Mouse (Mus musculus) midbrain, embryonic 16.5 days (tissue): ENCODE results near the gene Dact3. TPM values are rescaled to one million over a fixed set of nuclear protein-coding genes. Genes with fewer than 3 reads are reported as not detected.

ENCODE experiments used
- ATAC-seq: fragments of 200-750 bp; cut with Nextera tagmentation; 2 replicates; pipeline ENCODE4 v1.8.0; 2017; ENCODE audit warnings: moderate TSS enrichment
- H3K27ac ChIP-seq: fragments of 300-500 bp; sonication (generic); 2 replicates; pipeline ENCODE4 v1.5.1; 2014; ENCODE audit warnings: mild to moderate bottlenecking, low read length, mixed read lengths
- H3K27me3 ChIP-seq: fragments of 300-500 bp; sonication (generic); 2 replicates; pipeline ENCODE4 v1.6.1; 2014; ENCODE audit warnings: low read depth, low read length, mixed read lengths; ENCODE audit not compliant: control insufficient read depth, insufficient read depth
- H3K36me3 ChIP-seq: fragments of 300-500 bp; sonication (generic); 2 replicates; pipeline ENCODE4 v1.6.1; 2014; ENCODE audit warnings: mild to moderate bottlenecking, low read length, moderate library complexity, mixed read lengths; ENCODE audit not compliant: control insufficient read depth, insufficient read depth
- H3K4me1 ChIP-seq: fragments of 300-500 bp; sonication (generic); 2 replicates; pipeline ENCODE4 v1.6.1; 2014; ENCODE audit warnings: mild to moderate bottlenecking, low read length, mixed read lengths; ENCODE audit not compliant: control insufficient read depth, insufficient read depth
- H3K4me2 ChIP-seq: fragments of 300-500 bp; sonication (generic); 2 replicates; pipeline ENCODE4 v1.6.1; 2014; ENCODE audit warnings: mild to moderate bottlenecking, low read length, mixed read lengths
- H3K4me3 ChIP-seq: fragments of 300-500 bp; sonication (generic); 2 replicates; pipeline ENCODE4 v1.5.1; 2014; ENCODE audit warnings: low read depth, mild to moderate bottlenecking, low read length, moderate library complexity, mixed read lengths
- H3K9ac ChIP-seq: fragments of 300-500 bp; sonication (generic); 2 replicates; pipeline ENCODE4 v1.6.1; 2014; ENCODE audit warnings: low read depth, low read length, mixed read lengths
- H3K9me3 ChIP-seq: fragments of 300-500 bp; sonication (generic); replicated peaks from 2 replicates; pipeline ENCODE4 v1.6.1; 2014; ENCODE audit warnings: mild to moderate bottlenecking, low read length, mixed read lengths; ENCODE audit not compliant: control insufficient read depth, poor library complexity, severe bottlenecking
- WGBS: fragments of 180-500 bp; shearing (Covaris S2); extraction: QIAGEN DNeasy Blood & Tissue Kit; methylation state at CpG from one replicate; pipeline ENCODE4 v1.1.7; 2014; 5-methylcytosine and 5-hydroxymethylcytosine counted together
- polyA plus RNA-seq: library from polyadenylated mRNA; unstranded; fragments of >200 nt; fragmentation: Nextera tagmentation; extraction: Ambion mirVana; gene quantifications from 2 replicates; pipeline ENCODE4 v1.2.1, GENCODE M21; 2015

Dact3 gene
- polyA plus RNA-seq, 1 experiment from 2014 or later, result 3.0 TPM

DNA sequence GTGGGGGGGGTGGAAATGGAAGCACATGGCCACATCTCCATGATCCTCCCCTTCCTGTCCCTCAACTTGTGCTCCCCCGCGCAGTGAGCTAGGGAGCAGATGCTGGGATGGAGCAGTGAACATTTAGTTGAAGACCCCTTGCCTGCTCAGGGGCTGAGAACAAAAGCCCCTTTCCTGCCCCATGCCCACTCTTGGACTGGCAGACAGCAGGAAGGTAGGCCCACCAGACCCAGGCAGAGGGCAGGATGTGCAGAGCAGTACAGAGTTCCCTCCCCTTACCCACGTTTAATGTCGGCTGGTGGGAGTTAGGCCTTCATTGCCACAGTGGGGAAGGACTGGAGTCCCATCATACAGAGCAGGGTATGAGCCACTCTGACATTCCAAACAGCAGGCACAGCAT is 34.0 kb upstream of the Dact3 start:
- peaks cover 22% of the 10 kb centered on the region for H3K4me1 ChIP-seq
- no peak overlapping the region for H3K4me2 ChIP-seq
- H3K27me3 ChIP-seq, result no peaks in the 10 kb centered on the region
- no peaks in the 10 kb centered on the region for H3K9me3 ChIP-seq
- H3K9ac ChIP-seq, result no peak overlapping the region
- peaks cover 36% of the 10 kb centered on the region for H3K36me3 ChIP-seq
- ATAC-seq, result 0 out of 2 replicates have a peak, but pooled peaks have one; percentile 0
- 86% methylated on average over 4 of the region's 4 CpGs for WGBS
- H3K4me3 ChIP-seq, result no peak overlapping the region
- no peak overlapping the region for H3K27ac ChIP-seq

DNA sequence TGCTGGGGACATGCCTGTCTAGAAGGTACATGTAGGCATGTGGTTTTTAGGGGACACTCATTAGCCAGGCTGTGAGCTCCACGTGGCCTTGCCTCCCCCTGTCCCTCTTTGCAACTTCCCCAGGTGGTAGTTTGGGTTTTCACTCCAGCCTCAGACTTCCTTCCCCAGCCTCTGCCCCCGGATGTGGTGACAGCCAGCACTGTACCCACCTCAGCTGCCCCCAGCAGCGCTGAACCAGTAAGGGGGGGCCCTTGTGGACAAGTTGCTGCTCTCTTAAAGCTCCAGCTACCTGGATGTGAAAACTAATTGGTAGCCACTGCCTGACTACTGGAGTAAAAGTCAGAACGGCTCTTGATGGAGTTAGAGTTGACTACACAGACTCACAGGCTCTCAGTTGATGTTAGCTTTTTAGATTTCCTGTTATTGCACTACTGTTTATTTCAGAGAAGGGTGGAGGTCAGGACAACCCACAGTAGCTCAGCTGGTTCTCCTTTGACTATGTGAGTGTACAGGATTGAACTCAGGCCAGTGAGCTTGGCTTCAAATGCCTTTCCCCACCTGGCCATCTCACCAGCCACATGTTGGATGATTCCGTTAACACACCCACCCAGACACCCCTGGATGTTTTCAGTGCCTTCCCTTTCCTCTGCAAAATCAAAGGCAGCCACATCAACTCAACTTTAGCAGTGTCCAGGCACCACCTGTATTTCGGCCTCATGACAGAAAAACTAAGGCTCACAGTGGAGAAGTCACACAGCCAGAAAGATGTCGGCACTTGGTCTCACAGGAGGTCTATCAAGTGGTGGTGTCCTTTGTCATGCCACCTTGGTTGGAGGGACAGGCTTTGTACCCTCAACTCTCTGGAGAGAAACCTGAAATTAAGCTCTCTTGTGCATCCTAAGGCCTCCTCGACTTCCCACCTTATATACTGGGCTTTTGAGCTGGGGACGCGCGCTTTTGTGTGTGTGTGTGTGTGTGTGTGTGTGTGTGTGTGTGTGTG is 33.3 kb upstream of the Dact3 start:
- Histone ChIP-seq H3K9me3 (no peaks in the 10 kb centered on the region), H3K36me3 (peaks cover 35% of the 10 kb centered on the region), H3K27ac (peak overlapping the region; percentile 29; the same call in 1 of the 2 replicates), H3K4me3 (peak overlapping the region; percentile 67; the same call in 1 of the 2 replicates), H3K27me3 (no peaks in the 10 kb centered on the region), H3K4me1 (peaks cover 22% of the 10 kb centered on the region), H3K4me2 (peak overlapping the region; percentile 98), H3K9ac (peak overlapping the region; percentile 67)
- peak; percentile 9; the same call in 1 of the 2 replicates for ATAC-seq
- 48% methylated on average over 11 of the region's 11 CpGs for WGBS

DNA sequence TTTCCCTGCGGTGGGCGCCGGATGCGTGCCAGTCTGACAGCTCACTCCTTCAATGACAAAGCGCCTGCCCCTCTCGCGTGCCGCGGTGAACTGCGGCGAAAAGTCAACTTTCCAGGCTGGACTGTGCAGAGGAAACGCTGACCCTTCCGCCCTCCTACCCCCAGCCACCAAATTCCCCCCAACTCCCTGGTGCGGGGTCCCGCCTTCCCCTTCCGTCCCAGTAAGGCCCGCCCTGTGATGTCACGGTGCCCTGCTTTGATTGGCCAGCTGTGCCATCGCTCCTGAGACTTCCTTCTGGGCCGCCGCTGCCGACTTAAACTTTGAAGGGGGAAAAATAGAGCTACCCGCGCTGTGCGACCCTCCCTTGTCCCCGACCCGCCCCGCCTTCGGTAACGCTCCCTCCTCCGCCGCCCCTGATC is 32.5 kb upstream of the Dact3 start, which contains the start of gene Prkd2:
TSS of gene Prkd2 (plus strand) at position 258 of the 419 bp plus-strand sequence.
- peak; percentile 88 for ATAC-seq
- peak within 1 kb of the TSS; percentile 29 for H3K27ac ChIP-seq
- H3K9me3 ChIP-seq, result no peaks in the 10 kb centered on the region
- peaks cover 22% of the 10 kb centered on the region for H3K4me1 ChIP-seq
- peaks cover 28% of the 10 kb centered on the region for H3K36me3 ChIP-seq
- H3K9ac ChIP-seq, result peak within 1 kb of the TSS; percentile 67
- H3K4me2 ChIP-seq, result peak within 1 kb of the TSS; percentile 98
- under 1% methylated on average over 32 of the region's 32 CpGs for WGBS
- H3K27me3 ChIP-seq, result no peaks in the 10 kb centered on the region
- H3K4me3 ChIP-seq, result peak within 1 kb of the TSS; percentile 67

DNA sequence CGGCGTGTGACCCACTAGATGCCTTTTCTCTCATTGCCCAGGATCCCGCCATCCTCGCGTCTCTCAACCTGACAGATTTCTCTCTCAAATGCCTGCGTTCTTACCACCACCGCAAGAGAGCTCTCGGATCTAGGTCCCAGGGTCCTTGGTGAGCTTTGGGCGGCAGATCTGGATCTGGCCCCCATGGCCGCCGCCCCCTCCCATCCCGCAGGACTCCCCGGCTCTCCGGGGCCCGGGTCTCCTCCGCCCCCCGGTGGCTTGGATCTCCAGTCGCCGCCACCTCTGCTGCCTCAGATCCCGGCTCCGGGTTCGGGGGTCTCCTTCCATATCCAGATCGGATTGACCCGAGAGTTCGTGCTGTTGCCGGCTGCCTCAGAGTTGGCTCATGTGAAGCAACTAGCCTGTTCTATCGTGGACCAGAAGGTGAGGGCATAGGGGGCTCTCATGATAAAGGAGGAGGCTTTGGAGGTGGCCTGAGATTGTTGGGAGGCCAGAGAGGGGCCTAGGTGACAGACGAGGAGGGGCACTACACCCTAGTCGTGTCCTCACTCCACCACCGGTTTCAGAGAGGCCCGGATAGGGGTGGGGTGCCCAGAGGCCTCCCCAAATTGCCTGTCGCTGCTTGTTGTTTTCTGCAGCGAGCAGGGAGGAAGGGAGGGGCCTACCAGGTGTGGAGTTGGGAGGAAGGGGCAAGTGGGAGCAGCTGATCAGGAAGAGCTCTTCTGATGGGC is 31.5 kb upstream of the Dact3 start:
- Histone ChIP-seq H3K27ac (peak overlapping the region; percentile 17), H3K4me3 (peak overlapping the region; percentile 67), H3K4me1 (peaks cover 22% of the 10 kb centered on the region), H3K27me3 (no peaks in the 10 kb centered on the region), H3K9ac (peak overlapping the region; percentile 67), H3K4me2 (peak overlapping the region; percentile 98), H3K9me3 (no peaks in the 10 kb centered on the region), H3K36me3 (peaks cover 19% of the 10 kb centered on the region)
- 1% methylated on average over 32 of the region's 33 CpGs for WGBS
- ATAC-seq, result peak; percentile 15

- H3K4me2 ChIP-seq, result peak overlapping the region; percentile 98
- 0 out of 2 replicates have a peak overlapping the region, but pooled peaks have one; percentile 7 for H3K9ac ChIP-seq
- H3K27ac ChIP-seq, result no peak overlapping the region
Observed at GRCm38 (mm10) chr7:16844696-16845071, 30.4 kb upstream of the Dact3 start.

DNA sequence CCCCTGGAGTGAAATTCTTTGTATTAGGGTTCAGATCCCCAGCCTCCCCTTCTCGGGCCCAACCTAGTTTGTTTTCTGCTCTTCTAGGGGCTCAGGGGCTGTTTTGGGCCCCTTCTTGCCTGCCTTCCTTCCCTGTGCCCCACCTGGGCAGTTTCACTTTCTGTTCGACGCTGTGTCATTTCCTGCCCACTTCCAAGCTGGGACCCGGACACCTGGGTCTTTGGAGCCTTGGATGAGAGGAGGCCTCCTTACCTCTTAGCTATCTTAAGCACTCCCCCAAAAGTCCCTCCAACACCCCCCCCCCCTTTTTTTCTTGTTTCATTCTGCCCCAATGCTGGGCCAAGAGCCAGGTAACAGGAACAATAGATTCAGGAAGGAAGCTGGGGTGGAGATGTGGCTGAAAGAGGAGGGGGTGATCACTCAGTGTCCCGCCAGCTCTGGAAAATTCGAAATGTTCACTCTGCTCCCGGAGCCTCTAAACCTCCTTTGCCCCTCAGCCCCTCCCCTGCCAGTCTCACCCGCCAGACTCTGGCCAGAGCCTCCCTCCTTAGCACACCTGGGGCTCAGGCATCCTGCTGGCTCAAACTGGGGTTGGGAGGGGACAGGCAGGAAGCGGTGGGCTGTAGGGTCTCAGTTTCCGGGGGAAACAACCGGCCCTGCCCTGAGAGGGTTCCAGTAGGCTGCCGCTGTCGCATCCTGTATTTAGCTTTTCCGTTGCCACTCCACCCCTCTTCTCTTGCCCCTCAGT is 29.9 kb upstream of the Dact3 start:
- H3K9ac ChIP-seq, result peak overlapping the region; percentile 25; the same call in 1 of the 2 replicates
- no peak overlapping the region for H3K4me3 ChIP-seq
- no peak overlapping the region for H3K27ac ChIP-seq

More at GRCm38 (mm10) chr7:16844696-16845071, 30.4 kb upstream of the Dact3 start:
- WGBS, result 57% methylated on average over 3 of the region's 3 CpGs
- H3K4me1 ChIP-seq, result peaks cover 22% of the 10 kb centered on the region
- no peak for ATAC-seq
- H3K4me3 ChIP-seq, result no peak overlapping the region
- no peaks in the 10 kb centered on the region for H3K27me3 ChIP-seq
- H3K9me3 ChIP-seq, result no peaks in the 10 kb centered on the region
- peaks cover 12% of the 10 kb centered on the region for H3K36me3 ChIP-seq

GRCm38 (mm10) chr7:16845820-16846167 is 29.3 kb upstream of the Dact3 start:
- no peak overlapping the region for H3K4me2 ChIP-seq
- H3K27ac ChIP-seq, result no peak overlapping the region
- H3K9ac ChIP-seq, result no peak overlapping the region
- 39% methylated on average over 10 of the region's 10 CpGs for WGBS
- H3K9me3 ChIP-seq, result no peaks in the 10 kb centered on the region
- H3K27me3 ChIP-seq, result no peaks in the 10 kb centered on the region
- H3K4me3 ChIP-seq, result no peak overlapping the region
- peaks cover 22% of the 10 kb centered on the region for H3K4me1 ChIP-seq
- 0 out of 2 replicates have a peak, but pooled peaks cover 8% of the 10 kb centered on the region for H3K36me3 ChIP-seq
- ATAC-seq, result no peak

More for the DNA sequence above, 29.9 kb upstream of the Dact3 start:
- Histone ChIP-seq H3K27me3 (no peaks in the 10 kb centered on the region), H3K4me1 (peaks cover 22% of the 10 kb centered on the region), H3K4me2 (peak overlapping the region; percentile 28; the same call in 1 of the 2 replicates), H3K9me3 (no peaks in the 10 kb centered on the region), H3K36me3 (peaks cover 10% of the 10 kb centered on the region)
- no peak for ATAC-seq
- WGBS, result 43% methylated on average over 14 of the region's 14 CpGs

GRCm38 (mm10) chr7:16846775-16847174 is 28.3 kb upstream of the Dact3 start:
- Histone ChIP-seq H3K36me3 (0 out of 2 replicates have a peak, but pooled peaks cover 12% of the 10 kb centered on the region), H3K4me2 (no peak overlapping the region), H3K4me3 (no peak overlapping the region), H3K4me1 (peaks cover 22% of the 10 kb centered on the region), H3K27ac (no peak overlapping the region), H3K27me3 (no peaks in the 10 kb centered on the region), H3K9me3 (no peaks in the 10 kb centered on the region), H3K9ac (no peak overlapping the region)
- ATAC-seq, result no peak
- 97% methylated on average over 5 of the region's 5 CpGs for WGBS
